Mouse (Mus musculus) intestine, embryonic 14.5 days (tissue): ENCODE results near the gene Rc3h2. TPM values are rescaled to one million over a fixed set of nuclear protein-coding genes. Genes with fewer than 3 reads are reported as not detected.

ENCODE experiments used
- ATAC-seq: fragments of 200-750 bp; cut with Nextera tagmentation; replicated peaks from 2 replicates; pipeline ENCODE4 v1.8.0; 2017; ENCODE audit warnings: low read depth, moderate number of reproducible peaks, moderate TSS enrichment, moderate library complexity; ENCODE audit not compliant: low FRiP score, low TSS enrichment
- DNase-seq: peaks from one replicate; pipeline ENCODE4 v3.0.0-alpha.2; 2018; ENCODE audit warnings: low spot score
- H3K27ac ChIP-seq: fragments of 300-500 bp; sonication (generic); 2 replicates; pipeline ENCODE4 v1.5.1; 2014; ENCODE audit warnings: low read depth, mild to moderate bottlenecking, control low read depth
- H3K27me3 ChIP-seq: fragments of 300-500 bp; sonication (generic); replicated peaks from 2 replicates; pipeline ENCODE4 v1.6.1; 2014; ENCODE audit warnings: low read length, control low read depth; ENCODE audit not compliant: control insufficient read depth, insufficient read depth
- H3K36me3 ChIP-seq: fragments of 300-500 bp; sonication (generic); 2 replicates; pipeline ENCODE4 v1.6.1; 2014; ENCODE audit warnings: low read length, control low read depth; ENCODE audit not compliant: control insufficient read depth, insufficient read depth
- H3K4me1 ChIP-seq: fragments of 300-500 bp; sonication (generic); replicated peaks from 2 replicates; pipeline ENCODE4 v1.6.1; 2014; ENCODE audit warnings: low read length, control low read depth, mixed read lengths; ENCODE audit not compliant: control insufficient read depth, insufficient read depth
- H3K4me2 ChIP-seq: fragments of 300-500 bp; sonication (generic); 2 replicates; pipeline ENCODE4 v1.6.1; 2014; ENCODE audit warnings: low read length
- H3K4me3 ChIP-seq: fragments of 300-500 bp; sonication (generic); 2 replicates; pipeline ENCODE4 v1.5.1; 2014; ENCODE audit warnings: low read depth, low read length, control low read depth, mixed read lengths
- H3K9ac ChIP-seq: fragments of 300-500 bp; sonication (generic); 2 replicates; pipeline ENCODE4 v1.6.1; 2014; ENCODE audit warnings: mild to moderate bottlenecking, low read length
- H3K9me3 ChIP-seq: fragments of 300-500 bp; sonication (generic); 2 replicates; pipeline ENCODE4 v1.6.1; 2016; ENCODE audit warnings: low read length, control low read depth; ENCODE audit not compliant: control insufficient read depth
- WGBS: fragments of 180-500 bp; shearing (Covaris S2); extraction: QIAGEN DNeasy Blood & Tissue Kit; methylation state at CpG from one replicate; pipeline ENCODE4 v1.1.7; 2014; 5-methylcytosine and 5-hydroxymethylcytosine counted together
- polyA plus RNA-seq: library from polyadenylated mRNA; unstranded; fragments of >200 nt; fragmentation: Nextera tagmentation; extraction: Ambion mirVana; gene quantifications from 2 replicates; pipeline ENCODE4 v1.2.1, GENCODE M21; 2014

The Rc3h2 gene
- polyA plus RNA-seq, 1 experiment from 2014 or later = 16.4 TPM

DNA sequence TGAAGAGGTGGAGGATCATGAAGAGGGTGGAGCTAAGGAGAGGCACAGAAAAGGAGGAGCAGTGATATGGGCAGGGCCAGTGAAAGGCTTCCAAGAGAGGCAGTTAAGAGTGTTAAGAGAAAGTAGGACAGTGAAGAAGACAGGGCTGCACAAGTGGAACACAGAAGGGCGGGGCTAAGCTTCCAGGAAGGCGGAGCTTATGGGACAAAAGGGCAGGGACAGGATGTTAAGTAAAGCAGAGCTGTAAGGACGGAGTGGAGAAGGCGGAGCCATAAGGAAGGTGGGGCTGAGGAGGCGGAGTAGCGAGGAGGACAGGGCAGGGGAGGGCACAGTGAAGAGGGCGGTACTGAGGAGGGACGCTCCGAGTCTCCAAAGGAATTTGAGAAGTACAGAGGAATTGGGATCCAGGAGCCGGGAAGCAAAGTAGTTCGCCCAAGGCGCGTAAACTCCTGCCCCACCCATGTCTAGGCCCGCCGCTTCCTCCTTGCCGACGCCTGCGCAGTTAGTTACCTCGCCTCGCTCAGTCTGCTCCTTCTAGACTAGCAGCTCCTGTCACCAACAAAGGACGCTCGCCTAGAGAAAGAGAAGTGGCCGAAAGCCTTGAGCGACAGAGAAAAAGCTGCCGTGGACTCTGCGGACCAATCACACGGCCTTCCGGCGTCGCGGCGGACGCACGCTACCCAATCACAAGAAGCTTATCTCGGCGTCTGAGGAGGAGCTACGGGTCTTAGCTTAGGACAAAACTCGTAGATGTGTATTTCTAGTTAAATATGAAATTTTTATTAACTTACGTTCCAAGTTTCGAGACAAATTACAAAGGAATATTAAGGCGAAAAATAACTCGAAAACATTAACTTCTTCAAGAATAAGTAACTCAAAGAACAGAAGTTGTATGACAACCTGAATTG is 63.8 kb downstream of the Rc3h2 start, which contains the start of gene Pdcl:
Gene Pdcl, minus strand, starts transcription at position 700 of the 908 bp plus-strand sequence.
- H3K4me3 ChIP-seq = peak within 1 kb of the TSS; percentile 56
- peak; percentile 94 for DNase-seq
- H3K9me3 ChIP-seq = no peaks in the 10 kb centered on the region
- H3K4me1 ChIP-seq = peaks cover 10% of the 10 kb centered on the region
- H3K36me3 ChIP-seq = peaks cover 33% of the 10 kb centered on the region
- H3K4me2 ChIP-seq = peak within 1 kb of the TSS; percentile 55
- H3K9ac ChIP-seq = peak within 1 kb of the TSS; percentile 72
- H3K27ac ChIP-seq = peak within 1 kb of the TSS; percentile 94
- peak; percentile 99 for ATAC-seq
- WGBS = under 1% methylated on average over 36 of the region's 42 CpGs
- no peaks in the 10 kb centered on the region for H3K27me3 ChIP-seq

DNA sequence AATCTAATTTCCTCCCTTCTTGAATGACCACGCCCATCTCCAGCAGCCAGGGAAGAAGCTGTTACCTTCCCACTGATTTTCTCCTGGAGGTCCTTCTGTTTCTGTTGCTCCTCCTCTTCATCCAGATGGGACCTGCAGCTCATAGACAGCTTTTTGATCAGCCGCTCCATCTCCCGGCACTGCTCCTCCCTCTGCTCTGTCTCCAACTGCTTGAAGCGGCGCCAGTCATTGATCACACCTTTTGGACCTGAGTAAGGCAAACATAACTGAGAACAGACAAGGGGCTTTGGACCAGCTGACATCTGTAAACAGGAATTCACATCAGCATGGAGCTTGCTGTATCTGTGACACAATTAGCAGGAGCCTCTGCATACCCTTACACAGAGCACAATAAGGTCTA is 67.1 kb downstream of the Rc3h2 start:
- DNase-seq (no peak), ATAC-seq (no peak)
- 97% methylated on average over 5 of the region's 5 CpGs for WGBS
- no peak overlapping the region for H3K4me2 ChIP-seq
- no peaks in the 10 kb centered on the region for H3K9me3 ChIP-seq
- H3K27ac ChIP-seq = no peak overlapping the region
- peaks cover 10% of the 10 kb centered on the region for H3K4me1 ChIP-seq
- H3K9ac ChIP-seq = no peak overlapping the region
- no peaks in the 10 kb centered on the region for H3K27me3 ChIP-seq
- H3K4me3 ChIP-seq = no peak overlapping the region
- peaks cover 64% of the 10 kb centered on the region for H3K36me3 ChIP-seq

DNA sequence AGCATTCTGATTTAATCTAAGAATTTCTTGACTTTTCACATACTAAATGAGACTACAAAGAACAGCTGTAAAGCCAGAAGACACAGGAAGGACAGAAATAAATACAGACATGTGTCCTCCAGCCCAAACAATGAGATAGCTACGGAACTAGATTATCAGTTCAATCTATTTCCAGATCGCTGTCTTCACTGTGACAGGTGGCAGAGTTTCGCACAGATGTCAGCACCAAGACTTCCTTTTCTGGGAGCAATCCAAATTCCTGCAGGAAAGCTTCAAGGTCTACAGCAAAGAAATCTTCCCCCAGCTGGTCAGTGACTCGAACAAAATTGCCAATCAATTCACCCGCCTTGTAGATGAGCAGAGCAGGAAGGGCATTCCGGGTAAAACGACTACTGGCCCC is 71.0 kb downstream of the Rc3h2 start:
- H3K27ac ChIP-seq = no peak overlapping the region
- WGBS = 85% methylated on average over 7 of the region's 7 CpGs

DNA sequence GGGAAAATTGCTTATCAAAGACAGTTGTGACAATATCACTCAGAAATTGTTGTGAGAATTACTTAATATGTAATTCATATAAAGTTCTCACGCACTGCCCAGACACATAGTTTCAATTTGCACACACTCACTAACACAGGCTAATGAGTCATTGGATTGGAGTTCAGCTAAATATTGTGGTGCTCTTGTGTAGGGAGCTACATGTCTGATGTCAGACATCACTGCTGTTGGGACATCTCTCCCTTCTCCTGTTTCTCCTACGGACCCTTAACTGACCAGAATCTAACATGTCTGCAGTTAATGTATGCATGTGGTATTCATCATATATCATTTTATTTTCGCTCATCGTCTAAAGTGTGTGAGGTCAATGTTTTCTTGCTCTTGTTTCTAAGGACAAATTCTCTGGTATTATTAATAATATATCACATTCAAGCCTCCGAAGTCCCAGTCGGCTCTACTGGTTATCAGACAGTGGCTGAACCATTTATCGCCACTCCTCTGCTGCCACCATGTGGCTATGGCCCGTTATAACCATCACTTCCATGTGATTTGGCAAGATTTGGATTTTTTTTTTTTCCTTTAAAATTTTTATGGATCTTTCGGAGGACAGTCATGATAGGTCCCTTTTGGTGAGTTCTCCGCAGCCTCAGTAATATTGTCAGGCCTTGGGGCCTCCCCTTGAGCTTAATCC is 84.1 kb downstream of the Rc3h2 start:
- no peak for ATAC-seq
- Histone ChIP-seq H3K27me3 (no peaks in the 10 kb centered on the region), H3K27ac (no peak overlapping the region), H3K4me1 (no peaks in the 10 kb centered on the region), H3K4me2 (no peak overlapping the region), H3K36me3 (no peaks in the 10 kb centered on the region), H3K4me3 (no peak overlapping the region), H3K9me3 (no peaks in the 10 kb centered on the region), H3K9ac (no peak overlapping the region)
- peak; percentile 68 for DNase-seq
- 55% methylated on average over 10 of the region's 10 CpGs for WGBS

More for the DNA sequence above, 71.0 kb downstream of the Rc3h2 start:
- peaks cover 70% of the 10 kb centered on the region for H3K36me3 ChIP-seq
- ATAC-seq = no peak
- no peak overlapping the region for H3K4me3 ChIP-seq
- no peaks in the 10 kb centered on the region for H3K4me1 ChIP-seq
- no peak overlapping the region for H3K9ac ChIP-seq
- DNase-seq = no peak
- no peaks in the 10 kb centered on the region for H3K27me3 ChIP-seq
- H3K9me3 ChIP-seq = no peaks in the 10 kb centered on the region
- no peak overlapping the region for H3K4me2 ChIP-seq

DNA sequence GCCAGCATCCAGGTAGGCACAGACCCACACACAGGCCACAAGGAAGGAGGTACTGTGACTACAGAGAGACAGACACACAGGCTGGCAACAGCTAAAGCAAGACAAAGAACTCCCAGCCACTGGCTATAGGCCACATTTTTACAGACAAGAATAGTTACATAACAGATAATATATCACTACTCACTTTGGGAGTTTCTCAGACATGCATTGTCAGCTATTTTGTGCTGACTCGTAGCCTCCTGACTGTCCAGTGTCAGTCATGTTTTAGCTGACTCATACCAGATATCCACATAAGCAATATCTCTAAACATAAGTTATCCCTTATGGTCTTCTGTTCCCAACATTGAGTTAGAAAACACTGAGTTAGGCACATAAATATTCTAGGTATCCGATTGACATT is 89.4 kb downstream of the Rc3h2 start:
- 79% methylated on average over 2 of the region's 2 CpGs for WGBS
- Histone ChIP-seq H3K27me3 (no peaks in the 10 kb centered on the region), H3K4me3 (no peak overlapping the region), H3K4me2 (no peak overlapping the region), H3K36me3 (no peaks in the 10 kb centered on the region), H3K27ac (no peak overlapping the region), H3K9ac (no peak overlapping the region), H3K9me3 (no peaks in the 10 kb centered on the region), H3K4me1 (no peaks in the 10 kb centered on the region)
- no peak for ATAC-seq
- DNase-seq = no peak

DNA sequence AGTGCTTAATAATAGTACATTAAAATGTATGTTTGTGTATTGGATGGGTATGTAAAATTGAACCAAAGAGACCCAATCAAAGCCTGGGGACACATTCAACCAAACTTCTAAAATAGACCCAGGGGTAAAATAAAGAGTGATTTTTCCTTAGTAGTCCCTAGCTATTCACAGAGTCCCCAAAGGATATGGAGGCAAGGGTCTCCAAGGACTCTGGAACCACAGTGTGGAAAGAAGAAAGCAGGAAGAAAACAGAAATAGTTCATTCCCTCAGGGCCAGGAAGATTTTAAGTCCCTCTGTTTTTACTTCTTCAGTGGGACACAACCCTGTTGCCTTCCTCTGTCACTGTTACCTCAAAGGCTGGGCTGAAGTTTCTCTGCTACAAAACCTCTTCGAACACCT is 96.5 kb downstream of the Rc3h2 start, which contains the start of gene Olfr368:
Gene Olfr368, plus strand, starts transcription at position 301 of the 400 bp plus-strand sequence.
- Histone ChIP-seq H3K36me3 (no peaks in the 10 kb centered on the region), H3K27ac (no peak within 1 kb of the TSS), H3K27me3 (no peaks in the 10 kb centered on the region), H3K4me3 (no peak within 1 kb of the TSS), H3K4me1 (no peaks in the 10 kb centered on the region), H3K9ac (no peak within 1 kb of the TSS), H3K9me3 (no peaks in the 10 kb centered on the region), H3K4me2 (no peak within 1 kb of the TSS)
- no peak for ATAC-seq
- WGBS = 87% methylated on average over 1 of the region's 1 CpGs
- no peak for DNase-seq

Other genes starting within 250 kb of the Rc3h2 start
- not detected in 2 replicates for gene Olfr365, start 234.7 kb downstream of the Rc3h2 start, polyA plus RNA-seq
- gene Olfr366, start 211.3 kb downstream of the Rc3h2 start, polyA plus RNA-seq = not detected in 2 replicates
- gene Olfr368, start 96.4 kb downstream of the Rc3h2 start, polyA plus RNA-seq = not detected in 2 replicates
- 39.5 and 44.2 TPM in 2 replicates for gene Pdcl, start 63.6 kb downstream of the Rc3h2 start, polyA plus RNA-seq
- gene Zbtb26, start 20.2 kb upstream of the Rc3h2 start, polyA plus RNA-seq = 7.0 and 9.8 TPM in 2 replicates
- gene Zbtb6, start 20.3 kb upstream of the Rc3h2 start, polyA plus RNA-seq = 3.8 and 4.8 TPM in 2 replicates
- 42.5 and 44.6 TPM in 2 replicates for gene Rabgap1, start 20.4 kb upstream of the Rc3h2 start, polyA plus RNA-seq
- gene Gpr21, start 93.4 kb upstream of the Rc3h2 start, polyA plus RNA-seq = 2.2 and 2.6 TPM in 2 replicates